Mouse (Mus musculus) olfactory bulb, adult 2 months (tissue): ENCODE measurements around the gene Poc1a.

Experiments
- CTCF ChIP-seq: fragments of 200-500 bp; IDR thresholded peaks from 2 replicates; pipeline ENCODE4 v1.5.1; 2012; ENCODE audit warnings: low read depth, mild to moderate bottlenecking, low read length, moderate library complexity; ENCODE audit not compliant: insufficient read depth
- POLR2A ChIP-seq: fragments of 200-500 bp; IDR thresholded peaks from 2 replicates; pipeline ENCODE4 v1.6.1; 2012; ENCODE audit warnings: mild to moderate bottlenecking, low read depth, low read length, moderate library complexity; ENCODE audit not compliant: insufficient read depth

DNA sequence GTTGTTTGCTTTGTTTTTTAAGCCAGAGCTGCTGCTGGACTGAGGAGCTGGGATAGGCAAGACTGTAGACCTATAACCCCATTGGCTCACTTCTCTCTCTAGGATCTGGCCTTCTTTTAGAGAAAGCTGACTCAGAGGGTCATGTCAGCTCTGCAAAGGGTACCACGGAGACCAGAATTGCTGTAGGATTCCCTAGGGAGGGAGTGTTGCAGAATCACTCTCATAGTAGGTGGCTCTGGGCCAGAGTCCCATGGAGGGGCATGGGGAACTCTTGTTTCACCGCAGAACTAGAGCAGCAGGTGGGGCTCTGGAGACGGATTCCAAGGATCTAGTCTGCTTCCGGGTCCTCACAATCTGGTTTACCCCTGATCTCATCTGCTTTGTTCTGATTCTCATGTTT lies 7.1 kb upstream of the Poc1a start:
- TF ChIP-seq CTCF (no peak), POLR2A (no peak)
